Mouse (Mus musculus) layer of hippocampus, postnatal 14 days (tissue): ENCODE data around the gene Glis2. TPM values are rescaled to one million over a fixed set of nuclear protein-coding genes. Genes with fewer than 3 reads are reported as not detected.

Source experiments
- DNase-seq, 2 experiments: peaks; one replicate each; pipeline ENCODE4 v3.0.0; 2021 to 2022; ENCODE audit warnings: low spot score in 2 of 2, mixed read lengths in 1 of 2
- total RNA-seq, 2 experiments: library from RNA; stranded (reverse); gene quantifications; 2 replicates each; pipeline ENCODE4 v1.2.3; 2021

Gene Glis2
- total RNA-seq, 2 experiments from 2014 or later: 19.8 to 30.5 TPM

DNA sequence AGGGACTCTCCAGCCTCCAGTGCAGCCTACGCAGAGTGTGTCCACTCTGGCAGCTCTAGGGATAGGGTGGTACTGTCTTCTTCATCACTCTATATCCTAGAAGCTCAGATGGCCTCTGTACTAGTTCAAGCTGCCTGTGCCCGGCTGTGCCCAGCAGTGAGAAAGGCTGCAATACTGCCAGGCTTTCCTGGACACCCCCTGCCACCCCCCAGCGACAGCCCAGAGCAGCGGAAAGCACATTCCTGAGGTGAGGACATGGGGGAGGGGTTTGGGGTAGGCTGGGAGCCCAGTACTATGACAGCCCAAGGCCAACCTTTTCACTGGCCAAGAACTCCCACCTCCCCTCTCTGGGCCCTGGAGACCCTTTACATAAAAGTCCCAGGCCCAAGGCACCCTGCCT is 41.2 kb downstream of the Glis2 start:
- no peak for DNase-seq

DNA sequence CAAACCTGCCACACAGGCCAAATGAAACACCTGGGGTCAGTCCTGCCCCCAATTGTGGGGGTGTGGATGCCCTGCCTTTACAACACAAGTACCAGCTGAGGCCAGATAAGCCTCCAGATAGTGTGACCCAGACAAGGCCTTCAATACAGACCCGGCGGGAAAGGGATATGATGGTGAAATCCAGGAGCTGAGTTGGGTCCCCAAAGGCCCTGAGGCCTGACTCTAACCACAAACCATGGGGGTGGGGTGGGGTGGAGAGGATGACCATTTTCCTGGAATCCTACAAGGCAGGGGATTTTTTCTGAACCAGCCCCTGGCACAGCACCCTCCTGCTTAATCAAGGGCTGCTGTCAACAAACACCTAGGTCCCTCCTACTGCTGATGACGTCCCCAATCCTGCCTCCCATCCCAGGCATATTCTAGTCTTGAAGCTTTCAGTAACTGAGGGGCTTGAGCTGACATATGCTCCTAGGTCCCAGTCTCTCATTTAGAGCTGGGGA is 44.4 kb downstream of the Glis2 start:
- no peak for DNase-seq

DNA sequence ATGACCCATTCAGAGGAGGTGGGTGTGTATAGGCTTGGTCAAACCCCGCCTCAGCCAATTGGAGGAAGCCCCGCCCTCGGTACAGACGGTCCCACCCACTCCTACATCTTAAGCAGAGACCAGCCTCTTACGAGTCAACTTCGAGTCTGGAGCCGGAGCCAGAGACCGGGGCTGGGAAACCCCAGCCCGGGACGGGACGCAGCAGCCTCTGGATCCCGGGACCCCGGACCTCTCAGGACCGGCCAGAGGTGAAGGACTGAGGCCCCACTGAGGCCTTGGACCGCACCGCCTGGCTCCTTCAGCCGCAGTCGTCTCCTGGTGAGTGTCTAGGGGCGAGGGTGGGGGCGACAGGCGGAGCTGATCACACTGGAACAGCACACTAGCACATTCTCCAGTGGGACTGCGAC is 45.3 kb downstream of the Glis2 start, which contains the start of the genes Vasn and Dnaja3:
Gene Vasn, plus strand, starts transcription at position 111 of the 407 bp plus-strand sequence.
Gene Dnaja3, plus strand, starts transcription at position 159 of the 407 bp plus-strand sequence.
- DNase-seq: peak; percentile 54 to 72

DNA sequence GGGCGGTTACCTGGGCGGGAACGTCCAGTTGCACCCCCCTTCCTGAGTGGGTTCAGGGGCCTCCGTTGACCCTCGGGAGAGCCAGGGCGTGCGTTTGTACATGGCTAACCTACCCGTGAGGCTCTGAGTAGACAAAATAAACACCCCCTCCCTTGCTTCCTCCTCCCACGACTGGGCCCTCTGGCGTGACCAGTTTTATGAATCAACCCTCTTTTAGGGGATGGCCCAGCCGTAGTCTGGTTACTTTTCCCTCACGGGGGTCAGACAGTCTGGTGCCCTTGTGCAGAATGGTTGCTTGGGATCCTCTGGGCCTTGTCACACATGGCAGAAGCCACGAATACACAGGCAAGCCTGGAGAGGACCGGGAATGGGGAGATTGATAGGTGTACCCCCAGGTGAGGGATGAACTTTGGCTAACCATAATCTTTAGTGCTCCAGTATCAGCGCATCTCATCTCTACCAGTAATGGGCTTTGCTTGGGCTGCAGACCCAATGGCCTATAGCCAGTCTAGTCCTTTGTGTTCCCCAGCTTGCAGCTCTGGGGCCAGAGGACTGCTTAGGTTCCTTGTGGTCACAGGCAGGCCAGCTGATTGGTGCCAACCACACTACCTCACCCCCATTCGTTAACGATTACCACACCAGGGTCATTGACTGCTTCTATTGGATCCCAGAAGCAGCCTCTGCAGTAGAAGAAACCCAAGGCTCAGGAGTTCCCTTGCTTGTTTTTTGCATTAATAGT is 45.9 kb downstream of the Glis2 start:
- no peak for DNase-seq

DNA sequence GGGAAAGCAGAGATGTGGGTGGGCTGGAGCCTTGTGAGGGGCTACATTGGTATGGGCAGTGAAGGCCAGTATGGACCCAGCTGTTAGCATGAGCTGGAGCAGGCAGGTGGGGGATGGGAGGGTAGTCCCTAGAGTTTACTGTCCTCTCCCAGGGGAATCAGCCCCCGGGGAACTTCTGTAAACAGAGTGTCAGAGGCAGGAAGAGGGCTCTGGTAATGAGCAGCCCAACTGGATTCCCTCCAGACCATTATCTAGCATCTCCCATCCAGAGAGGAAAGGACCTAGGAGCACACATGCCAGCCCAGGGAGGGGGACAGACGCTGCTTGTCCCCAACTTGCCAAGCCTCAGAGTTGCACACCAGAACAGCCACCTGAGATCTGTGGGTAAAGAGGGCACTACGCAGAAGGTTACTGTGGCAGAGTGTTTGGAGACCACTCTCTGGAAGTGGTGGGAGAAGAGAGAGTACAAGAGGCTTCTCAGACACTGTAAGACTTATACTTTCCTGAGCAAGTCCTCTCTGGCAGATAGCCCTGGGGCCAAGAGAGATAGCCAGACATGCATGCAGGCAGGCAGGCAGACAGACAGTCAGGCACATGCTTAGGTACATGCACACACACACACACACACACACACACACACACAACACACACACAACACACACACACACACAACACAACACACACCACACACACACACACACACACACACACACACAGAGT is 46.8 kb downstream of the Glis2 start:
- DNase-seq: no peak

DNA sequence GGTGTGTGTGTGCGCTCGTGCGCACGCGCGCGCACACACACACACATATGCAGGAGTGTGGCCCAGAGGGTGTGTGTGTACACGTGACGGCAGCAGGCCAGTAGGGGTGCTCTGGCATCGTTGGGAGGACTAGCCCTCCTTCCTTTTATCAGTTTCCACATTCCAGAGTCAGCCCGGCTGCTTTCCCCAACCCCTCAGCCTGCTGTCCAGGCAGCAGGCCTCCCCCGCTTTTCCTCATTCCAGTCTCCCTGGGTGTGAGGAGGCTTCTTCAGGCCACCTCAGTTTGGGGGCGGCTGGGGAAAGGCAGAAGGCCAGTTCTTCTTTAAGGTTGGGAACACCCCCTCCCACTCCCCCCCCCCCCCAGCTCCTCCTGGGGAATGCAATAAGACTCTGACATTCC is 47.7 kb downstream of the Glis2 start:
- DNase-seq: no peak

DNA sequence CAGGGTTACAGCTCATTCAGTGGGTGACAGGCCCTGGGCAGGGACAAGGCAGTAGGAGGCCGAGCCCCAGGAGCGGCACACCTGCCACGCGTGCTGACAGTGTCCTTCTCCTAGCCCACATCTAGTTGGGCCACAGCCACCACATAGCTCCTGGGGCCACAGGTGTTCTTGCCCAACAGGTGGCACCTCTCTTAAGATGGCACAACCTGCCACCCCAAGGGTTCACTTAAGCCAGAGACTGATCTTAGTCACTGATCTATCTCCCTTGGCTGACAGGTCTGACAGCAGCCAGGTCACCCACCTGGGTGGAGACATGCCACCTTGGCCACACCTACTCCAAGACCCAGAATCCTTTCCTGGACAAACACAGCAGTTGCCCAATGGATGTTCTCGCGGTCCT is 48.4 kb downstream of the Glis2 start:
- DNase-seq: no peak

DNA sequence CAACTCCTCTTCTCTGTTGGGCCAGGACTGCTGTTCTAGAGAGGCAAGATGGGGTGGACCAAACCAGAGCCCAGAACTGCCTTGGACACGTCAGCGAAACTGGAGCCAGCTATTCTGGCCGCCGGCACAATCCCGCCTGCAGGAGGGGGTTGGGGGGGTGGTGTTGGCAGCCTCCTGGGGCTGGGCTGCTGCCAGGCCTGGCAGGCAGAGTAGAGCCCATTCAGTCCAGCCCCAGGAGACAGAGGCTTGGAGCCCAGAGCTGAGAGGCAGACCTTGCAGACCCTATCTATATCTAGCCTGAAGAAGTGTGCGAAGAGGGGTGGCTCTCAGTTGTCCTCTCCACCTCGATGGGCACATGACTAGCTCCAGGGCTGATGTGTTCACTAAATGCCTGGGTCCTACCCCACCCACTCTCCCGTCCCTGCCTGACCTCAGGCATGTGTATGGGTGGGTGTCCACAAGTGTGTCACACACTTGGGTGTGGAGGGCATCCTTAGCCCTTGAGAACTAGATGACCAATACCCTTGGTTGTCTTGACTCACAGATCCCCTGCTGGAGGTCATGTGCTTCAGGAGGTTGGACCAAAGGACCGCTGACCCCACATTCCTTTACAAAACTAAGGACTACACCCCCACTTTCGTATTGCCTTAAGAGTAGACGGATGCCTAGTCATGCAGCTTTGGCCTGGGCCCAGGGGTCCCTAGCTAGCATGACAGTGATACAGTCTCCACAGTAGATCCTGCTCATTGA is 49.3 kb downstream of the Glis2 start:
- peak; percentile 76 to 86 for DNase-seq

DNA sequence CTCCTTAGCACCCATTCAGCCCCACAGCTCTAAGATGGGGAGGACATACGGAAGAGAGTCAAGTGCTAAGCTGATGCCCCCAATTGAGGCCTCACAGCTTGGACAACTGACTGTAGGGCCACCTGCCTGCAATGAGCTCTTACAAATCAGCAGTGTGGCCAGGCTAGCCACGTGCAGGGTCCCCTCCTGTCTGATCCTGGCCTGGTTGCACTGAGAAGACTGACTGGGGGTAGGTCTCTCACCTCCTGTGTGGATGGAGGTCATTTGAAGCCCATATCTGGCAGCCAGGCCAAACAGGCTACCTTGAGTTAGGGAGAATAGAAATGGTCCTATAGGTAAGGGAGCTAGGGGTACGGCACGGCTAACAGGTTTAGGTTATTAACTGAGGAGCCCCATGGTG is 51.4 kb downstream of the Glis2 start:
- DNase-seq: no peak

DNA sequence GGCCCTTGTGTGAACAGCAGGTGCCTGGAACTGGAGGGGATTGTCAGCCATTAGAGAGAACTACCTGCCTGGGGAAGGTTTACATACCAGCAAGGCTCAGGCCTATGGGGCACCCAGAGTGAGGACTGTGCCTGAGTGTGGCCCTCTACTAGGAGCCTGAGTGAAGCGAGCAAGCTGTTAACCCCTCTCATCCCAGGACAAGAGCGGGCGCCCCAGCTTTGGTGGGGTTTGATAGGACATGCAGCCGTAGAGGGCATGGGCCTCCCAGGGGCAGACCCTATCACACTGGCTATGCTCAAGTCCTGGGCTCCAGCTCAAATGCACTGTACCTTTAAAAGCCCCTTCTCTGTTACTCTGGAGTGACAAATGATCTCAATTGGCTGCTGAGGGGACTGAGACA is 52.3 kb downstream of the Glis2 start:
- no peak for DNase-seq

DNA sequence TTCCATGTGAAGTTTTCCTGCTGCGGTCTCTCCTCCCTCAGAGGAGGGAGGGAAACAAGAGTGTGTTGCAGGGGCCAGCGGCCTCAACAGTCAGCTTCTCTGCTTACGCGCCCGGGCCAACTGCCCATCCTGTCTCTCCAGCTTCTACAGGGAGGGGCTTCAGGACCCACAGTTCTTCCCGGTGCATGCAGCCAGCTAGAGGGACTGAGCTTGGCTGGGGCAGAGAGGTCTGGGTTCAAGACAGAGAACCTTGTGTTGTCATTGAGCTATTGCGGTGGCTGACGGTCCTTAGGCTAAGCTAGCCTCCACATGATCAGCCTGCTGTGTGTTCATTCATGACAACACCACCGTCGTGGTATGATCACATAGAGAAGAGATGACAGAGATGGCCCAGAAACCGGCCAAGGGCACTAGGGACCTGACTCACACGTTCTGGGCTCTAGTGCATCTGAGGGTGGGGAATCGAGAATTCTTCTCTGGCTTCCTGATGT is 53.2 kb downstream of the Glis2 start:
- DNase-seq: no peak

DNA sequence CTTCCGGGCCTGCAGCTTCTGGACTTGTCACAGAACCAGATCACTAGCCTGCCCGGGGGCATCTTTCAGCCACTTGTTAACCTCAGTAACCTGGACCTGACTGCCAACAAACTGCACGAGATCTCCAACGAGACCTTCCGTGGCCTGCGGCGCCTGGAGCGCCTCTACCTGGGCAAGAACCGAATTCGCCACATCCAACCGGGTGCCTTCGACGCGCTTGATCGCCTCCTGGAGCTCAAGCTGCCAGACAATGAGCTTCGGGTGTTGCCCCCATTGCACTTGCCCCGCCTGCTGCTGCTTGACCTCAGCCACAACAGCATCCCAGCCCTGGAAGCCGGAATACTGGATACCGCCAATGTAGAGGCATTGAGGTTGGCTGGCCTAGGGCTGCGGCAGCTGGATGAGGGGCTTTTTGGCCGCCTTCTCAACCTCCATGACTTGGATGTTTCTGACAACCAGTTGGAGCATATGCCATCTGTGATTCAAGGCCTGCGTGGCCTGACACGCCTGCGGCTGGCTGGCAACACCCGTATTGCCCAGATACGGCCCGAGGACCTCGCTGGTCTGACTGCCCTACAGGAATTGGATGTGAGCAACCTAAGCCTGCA is 54.0 kb downstream of the Glis2 start:
- no peak for DNase-seq

DNA sequence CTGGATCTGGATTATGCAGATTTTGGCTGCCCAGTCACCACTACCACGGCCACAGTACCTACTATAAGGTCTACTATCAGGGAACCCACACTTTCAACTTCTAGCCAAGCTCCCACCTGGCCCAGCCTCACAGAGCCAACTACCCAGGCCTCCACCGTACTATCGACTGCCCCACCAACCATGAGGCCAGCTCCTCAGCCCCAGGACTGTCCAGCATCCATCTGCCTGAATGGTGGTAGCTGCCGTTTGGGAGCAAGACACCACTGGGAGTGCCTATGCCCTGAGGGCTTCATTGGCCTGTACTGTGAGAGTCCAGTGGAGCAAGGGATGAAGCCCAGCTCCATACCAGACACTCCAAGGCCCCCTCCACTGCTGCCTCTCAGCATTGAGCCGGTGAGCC is 54.7 kb downstream of the Glis2 start:
- DNase-seq: no peak

DNA sequence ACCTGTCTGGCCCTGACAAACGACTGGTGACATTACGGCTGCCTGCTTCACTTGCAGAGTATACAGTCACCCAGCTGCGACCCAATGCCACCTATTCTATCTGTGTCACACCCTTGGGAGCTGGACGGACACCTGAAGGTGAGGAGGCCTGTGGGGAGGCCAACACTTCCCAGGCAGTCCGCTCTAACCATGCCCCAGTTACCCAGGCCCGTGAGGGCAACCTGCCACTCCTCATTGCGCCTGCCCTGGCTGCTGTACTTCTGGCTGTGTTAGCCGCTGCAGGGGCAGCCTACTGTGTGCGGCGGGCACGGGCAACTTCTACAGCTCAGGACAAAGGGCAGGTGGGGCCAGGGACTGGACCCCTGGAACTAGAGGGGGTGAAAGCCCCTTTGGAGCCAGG is 55.2 kb downstream of the Glis2 start:
- no peak for DNase-seq

DNA sequence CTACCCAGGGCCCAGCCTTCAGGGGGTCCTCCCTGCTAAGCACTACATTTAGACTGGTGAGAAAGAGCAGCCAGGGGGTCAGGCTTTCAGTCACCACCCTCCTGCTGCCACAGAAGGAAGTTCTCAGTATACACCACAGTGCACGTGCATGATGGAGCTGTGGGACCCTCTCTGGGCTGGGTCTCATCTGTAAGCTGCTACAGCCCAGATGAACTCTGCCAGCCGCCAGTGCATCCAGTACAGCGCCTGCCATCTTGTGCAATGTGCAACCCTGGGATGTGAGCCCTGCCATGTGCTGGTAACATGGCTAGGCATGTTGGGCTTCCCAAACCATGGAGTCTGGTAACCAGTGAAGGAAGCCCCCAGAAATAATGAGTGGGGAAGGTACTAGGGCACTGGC is 55.6 kb downstream of the Glis2 start:
- no peak for DNase-seq

DNA sequence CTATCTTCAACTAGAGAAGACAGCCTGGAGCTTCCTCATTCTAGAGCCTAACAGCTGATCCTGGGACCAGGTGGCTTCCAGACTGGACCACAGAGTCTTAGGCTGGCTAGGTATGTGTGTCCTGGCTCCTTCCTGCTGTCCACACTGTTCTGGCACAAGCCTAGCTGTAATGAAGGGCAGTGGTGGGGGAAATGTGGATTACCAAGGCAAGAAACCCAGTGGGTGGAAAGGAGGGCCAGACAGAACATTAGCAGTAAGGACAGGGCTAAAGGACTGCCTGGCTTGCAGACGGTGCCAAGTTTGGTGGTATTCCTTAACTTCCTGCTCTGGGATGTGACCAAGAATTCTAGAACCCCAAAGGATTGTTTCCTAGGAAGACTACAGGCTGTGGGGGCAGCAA is 56.6 kb downstream of the Glis2 start:
- no peak for DNase-seq

DNA sequence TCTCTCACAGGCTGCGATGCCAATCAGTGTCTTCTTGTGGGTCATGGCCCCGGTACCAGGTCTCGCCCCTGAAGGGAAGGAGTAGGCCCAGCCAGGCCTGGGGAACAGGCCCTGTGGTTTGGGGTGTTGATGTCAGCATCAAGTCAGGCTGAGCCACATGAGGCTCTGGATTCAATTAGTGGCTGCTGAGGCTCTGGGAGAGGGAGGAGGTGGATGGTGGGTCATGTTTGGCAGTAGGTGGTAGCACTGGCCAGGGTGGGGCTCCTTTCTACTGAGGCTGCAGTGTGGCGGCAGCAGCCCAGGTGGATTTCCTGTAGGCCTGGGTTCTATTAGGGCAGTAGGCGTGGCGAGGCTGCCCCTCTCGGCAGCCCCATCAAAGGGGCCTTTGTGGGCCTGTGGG is 57.1 kb downstream of the Glis2 start:
- DNase-seq: no peak

DNA sequence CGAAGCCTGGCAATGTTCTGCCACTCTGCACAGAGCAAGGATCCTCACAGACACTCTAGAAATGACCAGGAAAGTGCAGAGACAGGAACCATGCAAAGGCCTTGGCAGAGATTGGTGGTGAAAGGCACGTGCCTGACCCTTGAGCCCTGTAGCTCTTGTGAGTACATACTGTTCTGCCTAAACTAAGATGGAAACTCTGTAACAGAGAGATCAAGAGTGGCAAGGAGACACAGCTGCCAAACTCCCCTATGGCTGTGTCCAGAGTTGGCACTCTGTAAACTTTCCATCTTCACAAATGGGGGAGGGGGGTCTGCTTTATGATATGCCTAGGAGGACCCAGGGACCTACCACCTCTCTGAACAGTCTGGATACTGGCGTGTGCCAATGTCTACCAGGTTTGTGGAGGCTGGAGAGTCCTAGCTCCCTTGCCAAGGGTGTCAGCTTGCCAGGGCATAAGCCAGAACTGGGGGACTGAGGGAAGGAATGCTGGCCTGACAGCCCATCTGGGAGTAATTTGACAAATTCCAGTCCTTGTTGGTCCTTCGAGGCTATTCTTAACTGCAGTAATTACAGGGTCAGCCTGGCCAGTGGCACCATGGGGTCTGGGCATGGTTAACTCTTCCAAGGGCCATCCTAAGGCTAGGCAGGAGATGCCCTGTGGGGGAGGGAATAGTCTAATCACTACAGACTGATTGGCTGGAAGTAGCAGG is 58.3 kb downstream of the Glis2 start:
- DNase-seq: no peak

DNA sequence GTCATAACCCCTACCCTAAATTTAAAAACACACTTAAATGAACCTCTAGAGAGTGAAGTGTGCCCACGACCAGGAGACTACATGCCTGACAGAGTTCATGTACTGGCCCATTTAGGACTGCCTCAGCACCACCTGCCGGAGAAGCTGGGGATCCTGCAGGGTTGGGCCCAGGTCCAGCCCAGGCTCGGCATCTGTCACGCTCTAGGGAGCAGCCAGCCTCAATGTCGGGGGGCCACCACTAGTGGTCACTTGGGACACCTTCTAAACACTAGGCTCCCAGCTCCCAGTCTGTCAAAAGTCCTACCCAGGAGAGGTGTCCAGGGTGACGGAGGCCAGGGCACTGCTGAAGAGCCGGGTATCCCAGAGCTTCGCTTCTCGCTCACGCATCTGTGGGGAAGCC is 60.2 kb downstream of the Glis2 start:
- no peak for DNase-seq

DNA sequence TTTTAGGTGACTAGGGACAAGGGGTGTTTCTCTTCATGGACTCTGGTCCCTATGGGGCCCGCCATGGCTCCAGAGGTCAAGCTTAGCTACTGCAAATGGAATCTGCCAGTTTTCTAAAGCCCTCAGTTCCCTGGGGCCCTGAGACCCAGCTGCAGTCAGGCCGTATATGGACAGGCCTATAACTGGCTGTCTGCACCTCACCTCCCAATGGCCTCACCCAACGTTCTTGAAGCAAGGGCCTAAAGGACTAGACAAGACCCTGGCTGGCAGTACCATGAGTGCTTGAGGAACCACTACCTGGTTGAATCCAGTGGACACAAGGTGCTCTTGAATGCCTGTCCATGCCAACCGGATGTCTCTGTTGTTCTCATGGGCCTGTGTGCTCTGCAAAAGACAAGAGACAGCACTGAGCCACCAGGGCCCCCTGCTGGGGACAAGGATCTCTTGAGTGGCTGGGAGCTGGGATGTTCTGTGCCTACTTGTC is 60.8 kb downstream of the Glis2 start:
- no peak for DNase-seq
